Mouse (Mus musculus) liver, embryonic 16.5 days (tissue): ENCODE results near the gene B830017H08Rik. TPM values are rescaled to one million over a fixed set of nuclear protein-coding genes. Genes with fewer than 3 reads are reported as not detected.
A peak's percentile ranks its signal among the peaks of the same experiment; 100 is the strongest.

Experiments
- ATAC-seq: fragments of 200-750 bp; cut with Nextera tagmentation; 2 replicates; pipeline ENCODE4 v1.8.0; 2017; ENCODE audit warnings: low read depth, mild to moderate bottlenecking, moderate number of reproducible peaks, moderate library complexity
- H3K27ac ChIP-seq: fragments of 300-500 bp; sonication (generic); 2 replicates; pipeline ENCODE4 v1.5.1; 2014; ENCODE audit warnings: mild to moderate bottlenecking, low read length
- H3K27me3 ChIP-seq: fragments of 300-500 bp; sonication (generic); 2 replicates; pipeline ENCODE4 v1.6.1; 2014; ENCODE audit warnings: low read depth, low read length, mixed read lengths; ENCODE audit not compliant: control insufficient read depth, insufficient read depth
- H3K36me3 ChIP-seq: fragments of 300-500 bp; sonication (generic); 2 replicates; pipeline ENCODE4 v1.6.1; 2014; ENCODE audit warnings: mild to moderate bottlenecking; ENCODE audit not compliant: control insufficient read depth, insufficient read depth
- H3K4me1 ChIP-seq: fragments of 300-500 bp; sonication (generic); 2 replicates; pipeline ENCODE4 v1.6.1; 2014; ENCODE audit warnings: low read depth, low read length, mixed read lengths; ENCODE audit not compliant: control insufficient read depth
- H3K4me2 ChIP-seq: fragments of 300-500 bp; sonication (generic); 2 replicates; pipeline ENCODE4 v1.6.1; 2014; ENCODE audit warnings: low read depth, low read length, mixed read lengths
- H3K4me3 ChIP-seq: fragments of 300-500 bp; sonication (generic); 2 replicates; pipeline ENCODE4 v1.5.1; 2014; ENCODE audit warnings: low read depth, mild to moderate bottlenecking, low read length
- H3K9ac ChIP-seq: fragments of 300-500 bp; sonication (generic); 2 replicates; pipeline ENCODE4 v1.6.1; 2014; ENCODE audit warnings: low read depth, low read length
- H3K9me3 ChIP-seq: fragments of 300-500 bp; sonication (generic); replicated peaks from 2 replicates; pipeline ENCODE4 v1.6.1; 2016; ENCODE audit warnings: low read length; ENCODE audit not compliant: control insufficient read depth
- WGBS: fragments of 180-500 bp; shearing (Covaris S2); extraction: QIAGEN DNeasy Blood & Tissue Kit; methylation state at CpG from one replicate; pipeline ENCODE4 v1.1.7; 2014; ENCODE audit not compliant: insufficient replicate concordance; 5-methylcytosine and 5-hydroxymethylcytosine counted together
- polyA plus RNA-seq: library from polyadenylated mRNA; unstranded; fragments of >200 nt; fragmentation: Nextera tagmentation; extraction: Ambion mirVana; gene quantifications from 2 replicates; pipeline ENCODE4 v1.2.1, GENCODE M21; 2015

B830017H08Rik gene
- polyA plus RNA-seq = not detected in 2 replicates

DNA sequence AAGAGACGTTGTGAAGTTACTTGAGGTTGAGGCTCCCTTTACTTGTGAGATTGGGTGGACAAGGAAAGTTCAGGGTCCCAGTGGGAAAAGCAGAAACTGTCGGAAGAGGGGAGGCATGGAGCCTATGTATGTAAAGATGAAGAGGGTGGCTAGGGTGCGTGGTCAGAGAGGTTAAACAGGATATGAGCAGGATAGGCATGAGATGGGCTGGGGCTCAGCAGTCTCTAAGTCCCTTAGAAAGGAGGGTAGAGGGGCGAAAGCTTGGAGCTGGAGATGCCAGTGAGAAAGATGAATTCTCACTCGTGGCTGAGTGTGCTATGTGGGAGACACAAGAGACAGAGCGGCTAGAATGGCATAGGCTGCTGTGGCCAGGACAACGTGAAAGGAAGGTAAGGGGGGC, at the start of gene B830017H08Rik:
TSS of gene B830017H08Rik (plus strand) at position 301 of the 400 bp plus-strand sequence.
- Histone ChIP-seq H3K9ac (no peak within 1 kb of the TSS), H3K9me3 (no peaks in the 10 kb centered on the region), H3K36me3 (no peaks in the 10 kb centered on the region), H3K4me1 (no peaks in the 10 kb centered on the region; the same call in 1 of the 2 replicates), H3K27ac (no peak within 1 kb of the TSS), H3K4me2 (peak within 1 kb of the TSS; percentile 66), H3K4me3 (peak within 1 kb of the TSS; percentile 47), H3K27me3 (peaks cover 80% of the 10 kb centered on the region)
- no peak for ATAC-seq
- WGBS = 23% methylated on average over 7 of the region's 7 CpGs

DNA sequence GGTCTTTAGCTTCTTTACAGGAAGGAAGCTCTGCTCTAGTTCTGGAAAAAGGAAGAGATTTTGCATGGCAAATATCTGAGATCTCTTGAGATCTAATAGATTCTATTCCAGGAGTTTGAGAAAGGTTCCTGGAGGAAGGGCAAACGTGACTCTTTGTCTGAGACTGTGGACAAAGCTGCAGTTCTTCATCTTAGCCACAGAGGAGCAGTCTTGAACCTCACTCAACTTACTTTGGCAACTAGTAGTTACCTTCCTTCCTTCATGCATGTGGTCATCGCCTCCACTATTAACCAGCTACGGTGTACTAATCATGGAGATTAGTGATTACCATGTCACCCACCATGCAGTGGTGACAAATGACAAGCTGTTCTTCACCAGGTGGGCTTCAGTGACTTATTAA, 47.6 kb upstream of the B830017H08Rik start:
- WGBS = 59% methylated on average over 3 of the region's 3 CpGs
- no peaks in the 10 kb centered on the region for H3K9me3 ChIP-seq
- H3K4me1 ChIP-seq = no peaks in the 10 kb centered on the region
- no peak overlapping the region for H3K4me2 ChIP-seq
- no peaks in the 10 kb centered on the region for H3K27me3 ChIP-seq
- no peak overlapping the region for H3K4me3 ChIP-seq
- H3K27ac ChIP-seq = no peak overlapping the region
- no peak overlapping the region for H3K9ac ChIP-seq
- no peak for ATAC-seq
- H3K36me3 ChIP-seq = no peaks in the 10 kb centered on the region

DNA sequence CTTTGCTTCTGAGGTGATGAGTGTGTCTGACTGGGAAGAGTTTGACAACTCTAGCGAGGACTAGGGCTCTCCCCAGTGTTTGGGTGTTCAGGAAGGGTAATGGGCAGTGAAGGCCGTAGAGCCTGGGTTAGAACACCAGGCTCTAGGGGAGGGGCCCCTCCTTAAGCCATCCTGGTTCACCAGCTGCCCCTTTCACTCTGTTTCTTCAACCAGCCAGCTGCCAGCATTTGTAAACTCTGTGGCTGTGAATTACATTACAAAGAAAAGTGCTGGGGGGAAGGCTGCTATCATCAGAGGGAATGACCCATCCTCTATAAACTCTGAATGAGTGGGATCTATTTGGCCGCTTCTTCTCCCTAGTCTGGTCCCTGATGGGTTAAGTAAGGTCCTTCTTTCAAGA, 40.2 kb upstream of the B830017H08Rik start:
- no peaks in the 10 kb centered on the region for H3K36me3 ChIP-seq
- WGBS = 58% methylated on average over 3 of the region's 3 CpGs

DNA sequence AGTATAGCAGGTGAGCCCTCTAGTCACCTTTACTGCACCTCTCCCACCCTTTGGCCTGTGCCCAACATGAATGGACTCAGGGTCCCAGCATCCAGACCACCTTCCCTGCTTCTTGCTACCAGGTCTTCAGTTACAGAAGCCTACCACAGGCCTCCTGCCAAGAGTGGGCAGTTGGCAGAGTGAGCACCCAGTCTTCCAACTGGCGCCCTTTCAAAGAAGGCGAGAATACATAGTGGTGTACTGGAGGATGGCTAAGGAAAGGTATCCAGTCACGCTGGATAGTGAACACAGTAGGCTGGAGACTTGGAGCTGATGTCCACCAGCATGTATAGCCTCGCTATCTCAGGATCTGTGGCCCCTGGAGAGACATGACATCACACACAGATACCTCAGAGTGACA, 38.9 kb upstream of the B830017H08Rik start:
- H3K9me3 ChIP-seq = no peaks in the 10 kb centered on the region
- no peak overlapping the region for H3K9ac ChIP-seq
- no peak overlapping the region for H3K27ac ChIP-seq
- H3K27me3 ChIP-seq = peaks cover 40% of the 10 kb centered on the region
- no peaks in the 10 kb centered on the region for H3K36me3 ChIP-seq
- peaks cover 4% of the 10 kb centered on the region; the same call in 1 of the 2 replicates for H3K4me1 ChIP-seq
- H3K4me2 ChIP-seq = no peak overlapping the region
- no peak overlapping the region for H3K4me3 ChIP-seq
- ATAC-seq = no peak
- 70% methylated on average over 4 of the region's 4 CpGs for WGBS

More for the DNA sequence above, 40.2 kb upstream of the B830017H08Rik start:
- H3K9me3 ChIP-seq = no peaks in the 10 kb centered on the region
- H3K27ac ChIP-seq = no peak overlapping the region
- peaks cover 27% of the 10 kb centered on the region for H3K27me3 ChIP-seq
- no peak overlapping the region for H3K4me3 ChIP-seq
- no peak overlapping the region for H3K9ac ChIP-seq
- no peak for ATAC-seq
- no peak overlapping the region for H3K4me2 ChIP-seq
- no peaks in the 10 kb centered on the region; the same call in 1 of the 2 replicates for H3K4me1 ChIP-seq

DNA sequence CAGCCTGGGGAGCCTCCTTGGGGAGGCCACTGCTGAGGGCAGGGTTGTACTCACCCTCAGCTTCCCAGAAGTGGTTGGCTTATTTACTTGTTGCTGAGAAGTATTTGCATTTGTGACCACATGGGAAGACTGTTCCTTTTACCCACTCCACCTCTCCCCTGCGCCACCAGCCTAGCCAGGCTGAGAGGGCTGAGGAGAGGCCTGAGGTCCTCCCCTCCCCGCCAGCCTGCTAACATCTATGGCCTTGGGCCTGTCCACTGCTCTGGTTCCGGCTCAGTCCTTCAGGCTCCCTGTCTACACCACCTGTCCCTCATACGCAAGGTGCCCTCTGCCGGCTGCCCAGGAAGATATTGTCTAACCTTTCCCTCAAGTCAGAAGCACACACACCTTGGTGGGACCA, 37.3 kb upstream of the B830017H08Rik start:
- ATAC-seq = no peak
- 69% methylated on average over 5 of the region's 5 CpGs for WGBS
- no peaks in the 10 kb centered on the region for H3K9me3 ChIP-seq
- peaks cover 4% of the 10 kb centered on the region; the same call in 1 of the 2 replicates for H3K4me1 ChIP-seq
- no peaks in the 10 kb centered on the region for H3K36me3 ChIP-seq
- H3K4me3 ChIP-seq = no peak overlapping the region
- H3K4me2 ChIP-seq = no peak overlapping the region
- H3K27me3 ChIP-seq = peaks cover 54% of the 10 kb centered on the region
- no peak overlapping the region for H3K27ac ChIP-seq
- H3K9ac ChIP-seq = no peak overlapping the region

DNA sequence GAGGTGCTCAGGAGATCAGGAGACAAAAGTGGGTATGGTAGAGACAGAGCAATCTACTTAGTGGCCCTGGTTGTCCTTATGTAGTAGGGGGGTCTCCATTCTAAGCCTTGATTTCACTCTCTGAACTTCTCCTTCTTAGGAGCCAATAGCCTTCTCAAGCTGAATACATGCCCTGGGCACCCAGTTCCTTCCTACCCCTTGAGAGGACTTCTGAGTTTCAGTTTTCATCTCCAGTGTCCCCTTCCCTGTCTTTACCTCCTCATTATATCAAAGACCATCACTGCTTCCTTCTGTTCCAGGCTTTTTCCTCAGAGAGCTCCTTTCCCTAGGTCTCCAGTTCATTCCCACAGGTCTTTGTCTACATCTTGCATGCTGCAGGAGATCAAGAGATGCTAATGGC, 36.4 kb upstream of the B830017H08Rik start:
- no peaks in the 10 kb centered on the region for H3K9me3 ChIP-seq
- no peak for ATAC-seq
- H3K4me3 ChIP-seq = peak overlapping the region; percentile 50
- peaks cover 4% of the 10 kb centered on the region; the same call in 1 of the 2 replicates for H3K4me1 ChIP-seq
- H3K27ac ChIP-seq = no peak overlapping the region
- no peak overlapping the region for H3K4me2 ChIP-seq
- H3K27me3 ChIP-seq = peaks cover 63% of the 10 kb centered on the region
- no peaks in the 10 kb centered on the region for H3K36me3 ChIP-seq
- H3K9ac ChIP-seq = no peak overlapping the region

DNA sequence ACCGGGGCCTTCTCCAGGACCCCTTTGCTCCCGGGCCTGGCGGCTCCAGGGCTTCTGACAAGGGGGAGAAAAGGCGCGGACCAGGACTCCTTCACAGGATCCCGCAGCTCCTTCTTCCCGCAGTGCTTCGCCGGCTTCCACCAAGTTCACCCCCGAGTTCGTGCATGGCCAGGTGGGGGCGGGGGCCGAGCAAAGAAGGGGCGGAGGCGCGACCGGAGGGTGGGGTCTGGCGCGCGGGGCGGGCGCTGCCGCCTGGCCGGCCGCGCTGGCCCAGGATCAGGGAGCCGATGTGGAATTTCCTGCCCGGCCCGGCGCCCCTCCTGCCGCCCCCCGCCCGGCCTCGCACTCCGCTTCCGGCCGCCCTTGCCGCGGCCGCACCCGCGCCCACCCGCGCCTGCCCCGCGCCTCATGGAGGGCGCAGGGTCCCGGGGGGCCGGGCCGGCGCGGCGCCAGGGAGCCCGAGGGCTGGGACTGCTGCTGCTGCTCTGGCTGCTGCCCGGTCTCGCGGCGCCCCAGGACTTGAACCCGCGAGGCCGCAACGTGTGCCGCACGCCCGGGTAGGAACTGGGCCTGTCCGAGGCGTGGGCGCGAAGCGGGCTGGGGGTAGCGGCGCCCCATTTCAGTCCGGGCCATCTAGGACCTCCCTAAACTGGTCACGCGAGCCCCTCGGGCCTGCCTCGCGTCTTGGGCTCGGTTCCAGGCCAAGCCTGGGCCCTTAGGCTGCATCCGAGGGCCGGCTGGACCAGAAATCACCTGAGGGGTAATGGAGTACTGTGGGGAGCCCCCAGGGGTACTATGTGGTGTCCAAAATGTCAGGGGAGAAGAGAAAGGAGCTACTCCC, 35.7 kb upstream of the B830017H08Rik start, which contains the start of gene Scarf2:
TSS of gene Scarf2 (plus strand) at position 312 of the 841 bp plus-strand sequence.
- H3K4me1 ChIP-seq = peaks cover 4% of the 10 kb centered on the region; the same call in 1 of the 2 replicates
- WGBS = 3% methylated on average over 71 of the region's 81 CpGs

DNA sequence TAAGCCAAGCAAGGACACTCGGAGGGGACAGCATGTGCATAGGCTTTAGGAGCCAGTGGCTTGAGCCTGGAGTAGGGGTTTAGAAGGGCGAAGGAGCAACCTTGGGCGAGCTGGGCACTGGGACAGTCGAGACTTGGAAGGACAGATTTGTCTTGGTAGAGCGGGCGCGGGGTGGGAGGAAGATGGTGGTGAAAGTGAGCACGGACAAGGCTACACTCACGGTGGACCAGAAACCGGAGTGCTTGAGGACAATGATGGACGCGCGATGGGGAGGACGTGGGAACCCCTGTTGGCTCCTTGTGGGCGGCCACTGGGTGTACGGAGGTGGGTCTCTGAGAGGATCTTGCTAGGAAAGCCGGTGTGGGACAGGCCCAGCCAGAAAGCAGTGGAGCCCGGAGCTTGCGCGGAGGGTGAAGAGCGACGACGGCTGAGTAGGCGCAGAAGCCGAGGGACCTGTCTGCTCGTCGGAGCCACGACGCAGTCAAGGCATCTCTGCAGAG, 35.1 kb upstream of the B830017H08Rik start:
- peaks cover 8% of the 10 kb centered on the region for H3K4me1 ChIP-seq
- ATAC-seq = 0 out of 2 replicates have a peak, but pooled peaks have one; percentile 4
- H3K36me3 ChIP-seq = no peaks in the 10 kb centered on the region
- H3K27ac ChIP-seq = no peak overlapping the region
- H3K4me2 ChIP-seq = peak overlapping the region; percentile 60
- whole genome bisulfite sequencing = 5% methylated on average over 29 of the region's 29 CpGs
- H3K9ac ChIP-seq = 0 out of 2 replicates have a peak overlapping the region, but pooled peaks have one; percentile 5
- H3K27me3 ChIP-seq = peaks cover 76% of the 10 kb centered on the region
- peak overlapping the region; percentile 50 for H3K4me3 ChIP-seq
- H3K9me3 ChIP-seq = no peaks in the 10 kb centered on the region

More for the DNA sequence above, 35.7 kb upstream of the B830017H08Rik start, which contains the start of gene Scarf2:
- Histone ChIP-seq H3K27me3 (peaks cover 70% of the 10 kb centered on the region), H3K27ac (no peak within 1 kb of the TSS), H3K4me2 (peak within 1 kb of the TSS; percentile 60), H3K36me3 (no peaks in the 10 kb centered on the region), H3K9ac (peak within 1 kb of the TSS; percentile 30), H3K9me3 (no peaks in the 10 kb centered on the region), H3K4me3 (peak within 1 kb of the TSS; percentile 50)
- 0 out of 2 replicates have a peak, but pooled peaks have one; percentile 19 for ATAC-seq
